Mouse (Mus musculus): Measurements from ENCODE around the gene Fam171a2.

Fam171a2 gene

DNA sequence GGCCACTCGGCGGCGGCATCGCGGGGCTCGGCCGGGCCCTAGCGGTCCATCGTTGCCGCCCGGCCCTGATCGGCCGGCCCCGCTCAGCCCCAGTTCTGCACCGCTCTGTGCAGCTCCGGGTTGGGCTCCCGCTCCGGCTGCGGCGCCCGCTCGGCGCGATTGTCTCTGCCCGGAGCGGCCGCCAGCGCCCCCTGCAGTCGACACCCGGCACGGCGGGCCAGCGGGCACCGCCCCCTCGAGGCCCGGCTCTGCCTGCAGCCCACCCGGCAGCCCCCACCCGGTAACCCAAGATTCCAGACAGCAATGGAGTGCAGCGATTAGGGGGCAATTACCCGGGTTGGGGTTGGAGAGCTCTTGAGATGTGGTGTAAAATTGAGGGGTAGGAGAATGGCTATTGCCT, at the start of gene Fam171a2:
Fam171a2 (minus strand) TSS at position 186 of the 400 bp plus-strand sequence.
- DNase-seq (ENCODE audit: low read depth) = peak; percentile 79

DNA sequence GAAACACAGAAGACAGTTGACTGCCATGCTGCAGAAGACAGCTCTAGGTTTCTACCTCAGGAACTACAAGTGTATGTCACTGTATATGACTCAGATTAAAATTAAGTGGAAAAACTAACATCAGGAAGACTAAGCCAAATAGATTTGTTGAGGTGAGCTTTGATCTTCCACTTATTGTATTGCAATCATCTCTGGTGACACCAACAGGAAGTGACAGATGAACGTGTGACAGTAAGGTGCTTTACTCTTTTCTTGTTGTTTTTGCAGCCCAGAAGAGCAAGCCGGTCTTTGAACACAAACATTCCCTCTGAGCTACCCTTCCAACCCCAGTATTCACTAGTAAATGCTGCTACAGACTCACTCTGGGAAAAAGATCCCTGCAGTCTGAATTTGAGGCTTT, 49.2 kb upstream of the Fam171a2 start:
- DNase-seq (ENCODE audit: low read depth) = peak; percentile 49

- DNase-seq (ENCODE audit: low read depth) = no peak
Measured at GRCm38 (mm10) chr11:102496206-102496605, 48.7 kb upstream of the Fam171a2 start.

DNA sequence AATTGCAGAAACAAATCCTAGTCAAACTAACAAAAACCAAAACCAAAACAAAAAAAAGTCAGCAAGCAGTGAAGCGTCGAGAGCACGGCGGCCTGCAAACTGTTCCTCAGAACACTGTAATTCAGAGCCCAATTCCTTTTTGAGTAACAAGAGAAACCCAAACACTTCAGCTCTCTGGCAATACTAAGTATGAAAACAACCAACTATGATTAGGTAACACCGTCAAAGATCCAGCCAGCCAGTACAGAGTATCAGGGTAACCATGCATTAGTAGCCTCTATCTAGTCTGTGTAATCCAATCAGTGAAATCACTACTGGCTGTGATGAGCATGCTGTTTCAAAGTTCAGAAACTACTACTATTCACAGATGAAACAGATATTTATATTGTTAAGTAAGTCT, 48.3 kb upstream of the Fam171a2 start:
- no peak for DNase-seq (ENCODE audit: low read depth)

GRCm38 (mm10) chr11:102495114-102495513, 47.6 kb upstream of the Fam171a2 start:
- no peak for DNase-seq (ENCODE audit: low read depth)

- DNase-seq (ENCODE audit: low read depth) = no peak
Measured at GRCm38 (mm10) chr11:102494063-102494650, 46.7 kb upstream of the Fam171a2 start.

DNA sequence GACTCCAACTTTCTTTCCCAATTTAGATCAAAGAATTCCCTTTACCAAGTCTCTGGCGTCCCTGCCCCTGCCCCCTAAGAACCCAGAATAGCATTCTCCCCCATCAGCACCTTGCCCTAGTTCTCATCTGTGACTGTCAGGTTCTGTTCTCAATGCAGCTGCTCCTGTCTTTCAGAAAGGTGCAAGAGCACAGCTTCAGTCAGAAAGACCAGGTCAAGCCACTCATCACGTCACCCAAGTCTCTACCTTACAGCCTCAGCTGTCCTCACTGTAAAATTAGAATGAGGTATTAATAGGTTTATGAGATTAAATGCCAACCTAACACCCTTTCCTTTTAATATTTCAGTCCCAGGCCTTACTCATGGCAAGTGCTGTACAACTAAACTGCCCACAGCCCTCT, 45.8 kb upstream of the Fam171a2 start:
- no peak for DNase-seq (ENCODE audit: low read depth)

DNA sequence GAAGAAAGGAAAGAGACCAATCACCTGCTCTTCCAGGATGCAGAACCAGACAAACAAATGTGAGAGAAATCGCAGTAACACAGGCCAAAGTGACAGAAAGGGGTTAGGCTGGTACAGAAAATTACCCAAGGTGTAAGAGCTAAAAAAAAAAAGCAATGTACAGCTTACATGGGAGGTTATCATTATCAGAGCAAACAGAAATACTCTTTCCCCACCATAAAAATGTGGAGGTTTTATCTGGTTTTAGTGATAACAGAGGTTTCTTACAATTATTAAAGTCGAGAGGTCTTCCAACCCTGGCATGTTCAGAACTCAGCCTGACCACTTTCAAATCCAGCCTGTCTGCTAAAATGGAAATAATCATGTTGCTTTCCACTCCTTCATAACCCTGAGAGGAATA, 40.4 kb upstream of the Fam171a2 start:
- DNase-seq (ENCODE audit: low read depth) = no peak

GRCm38 (mm10) chr11:102486733-102487386, 39.4 kb upstream of the Fam171a2 start:
- peak; percentile 68 for DNase-seq (ENCODE audit: low read depth)

DNA sequence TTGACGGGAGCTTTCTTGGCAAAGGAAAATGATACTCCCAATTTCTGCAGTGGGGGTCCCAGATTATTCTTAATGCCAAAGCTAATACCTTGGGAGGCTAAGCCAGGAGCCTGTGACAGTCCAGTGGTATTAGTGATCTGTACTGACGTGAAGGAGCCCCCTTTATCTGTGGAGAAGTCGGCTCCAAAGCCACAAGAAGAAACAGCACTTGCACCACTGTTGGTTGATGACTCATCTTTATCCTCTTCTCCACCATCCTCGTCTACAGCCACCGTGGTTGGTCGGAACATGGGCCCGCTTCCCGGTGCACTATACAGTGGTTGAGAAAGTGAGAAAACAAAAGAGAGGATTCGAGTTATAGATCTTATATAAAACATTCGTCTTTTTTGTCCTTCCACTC, 34.3 kb upstream of the Fam171a2 start:
- DNase-seq (ENCODE audit: low read depth) = no peak

DNA sequence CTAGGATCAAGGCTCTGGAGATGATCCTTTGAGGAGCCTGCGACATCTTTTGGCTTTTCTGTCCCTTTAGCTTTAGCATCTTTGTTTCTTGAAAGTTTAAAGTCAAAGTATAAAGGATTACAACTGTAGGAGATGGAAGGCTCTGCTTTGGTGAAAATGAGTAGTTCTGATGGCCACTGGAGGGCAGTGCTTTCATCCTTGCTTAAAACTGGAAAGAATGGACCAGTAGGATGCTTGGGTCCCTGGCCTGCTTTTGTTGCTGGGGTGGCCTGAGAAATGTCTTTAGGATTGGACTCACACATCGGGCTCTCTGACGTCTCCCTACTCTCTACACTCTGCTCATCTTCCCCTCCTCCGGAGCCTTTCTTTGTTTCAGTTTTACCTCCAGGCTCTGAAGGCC, 33.4 kb upstream of the Fam171a2 start:
- DNase-seq (ENCODE audit: low read depth) = no peak

- no peak for DNase-seq (ENCODE audit: low read depth)
Measured at GRCm38 (mm10) chr11:102480111-102480510, 32.6 kb upstream of the Fam171a2 start.

GRCm38 (mm10) chr11:102479581-102479980, 32.1 kb upstream of the Fam171a2 start:
- no peak for DNase-seq (ENCODE audit: low read depth)

- DNase-seq (ENCODE audit: low read depth) = no peak
Measured at GRCm38 (mm10) chr11:102478671-102479070, 31.2 kb upstream of the Fam171a2 start.

DNA sequence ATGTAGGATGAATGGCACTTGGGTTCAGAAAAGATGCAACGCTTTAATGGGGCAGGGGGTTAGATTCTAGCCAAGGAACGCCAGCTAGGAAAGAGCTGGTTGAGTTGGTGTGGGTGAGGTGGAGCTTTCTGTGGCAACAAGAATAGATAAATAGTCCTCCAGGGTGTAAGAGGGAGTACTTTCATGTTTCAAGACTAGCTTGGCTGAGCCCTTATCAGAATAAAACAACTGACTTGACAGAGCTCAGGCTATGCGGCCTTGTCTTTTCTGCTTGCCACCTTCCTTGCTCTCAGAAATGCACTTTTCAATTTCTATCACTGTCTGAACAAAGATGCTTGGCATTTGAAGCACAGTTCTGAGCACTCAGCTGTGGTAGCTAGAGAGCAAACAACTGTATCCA, 27.5 kb upstream of the Fam171a2 start:
- DNase-seq (ENCODE audit: low read depth) = no peak

- no peak for DNase-seq (ENCODE audit: low read depth)
Measured at GRCm38 (mm10) chr11:102469648-102470357, 22.3 kb upstream of the Fam171a2 start, which contains the start of gene Itga2b. Gene Itga2b (minus strand): TSS chr11:102470122.

GRCm38 (mm10) chr11:102467041-102467631, 19.7 kb upstream of the Fam171a2 start:
- peak; percentile 90 for DNase-seq (ENCODE audit: low read depth)

DNA sequence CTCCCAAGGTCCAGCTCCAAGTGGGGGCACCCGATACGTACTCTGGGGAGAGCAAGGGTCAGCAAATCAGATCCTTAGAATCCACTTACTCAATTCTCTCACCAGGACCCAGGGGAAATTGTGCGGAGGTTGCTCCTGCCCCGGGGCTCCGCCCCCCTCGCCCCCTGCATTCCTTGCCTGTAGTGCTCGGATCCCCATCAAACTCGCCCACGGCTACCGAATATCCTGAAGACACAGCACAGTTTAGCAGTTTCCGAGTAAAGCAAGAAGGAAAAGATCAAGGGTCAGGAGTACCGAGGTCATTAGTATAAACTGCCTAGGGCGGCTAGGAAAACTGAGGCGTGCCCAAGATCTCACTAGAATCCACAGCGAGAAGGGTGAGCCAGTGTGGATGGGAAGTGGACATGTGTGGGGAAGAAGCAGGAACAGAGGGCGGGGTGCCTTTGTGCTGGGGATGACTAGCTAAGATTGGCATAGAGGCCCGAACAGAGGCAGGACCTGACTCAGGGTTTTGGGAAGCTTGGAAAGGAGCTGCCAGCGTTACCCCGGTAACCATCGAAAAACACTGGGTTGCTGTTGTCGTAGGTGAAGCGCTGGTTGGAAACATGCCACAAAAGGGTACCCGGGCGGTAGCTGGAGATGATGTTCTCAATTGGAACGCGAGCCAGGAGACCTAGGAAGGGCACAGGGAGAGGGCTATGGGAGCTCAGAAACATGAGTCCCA, 18.4 kb upstream of the Fam171a2 start:
- DNase-seq (ENCODE audit: low read depth) = no peak

GRCm38 (mm10) chr11:102464901-102465300, 17.4 kb upstream of the Fam171a2 start:
- DNase-seq (ENCODE audit: low read depth) = no peak

DNA sequence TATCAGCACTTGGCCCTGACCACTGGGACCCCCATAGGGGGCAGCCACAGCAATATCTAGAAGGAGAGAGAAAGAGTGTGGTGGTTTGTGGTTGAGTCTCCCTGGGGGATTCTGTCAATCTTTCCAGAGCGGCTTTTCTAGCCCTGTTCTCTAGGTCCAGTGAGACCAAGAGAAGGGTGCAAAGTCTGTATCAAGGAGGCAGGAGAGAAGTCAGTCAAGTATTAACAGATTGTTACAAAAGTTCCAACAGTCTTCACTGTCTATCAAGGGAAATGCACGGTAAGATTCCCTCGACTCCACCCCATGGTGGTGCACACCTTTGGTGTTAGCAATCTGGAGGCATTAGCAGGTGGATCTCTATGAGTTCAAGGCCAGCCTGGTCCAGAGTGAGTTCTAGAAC, 14.3 kb upstream of the Fam171a2 start:
- DNase-seq (ENCODE audit: low read depth) = no peak

DNA sequence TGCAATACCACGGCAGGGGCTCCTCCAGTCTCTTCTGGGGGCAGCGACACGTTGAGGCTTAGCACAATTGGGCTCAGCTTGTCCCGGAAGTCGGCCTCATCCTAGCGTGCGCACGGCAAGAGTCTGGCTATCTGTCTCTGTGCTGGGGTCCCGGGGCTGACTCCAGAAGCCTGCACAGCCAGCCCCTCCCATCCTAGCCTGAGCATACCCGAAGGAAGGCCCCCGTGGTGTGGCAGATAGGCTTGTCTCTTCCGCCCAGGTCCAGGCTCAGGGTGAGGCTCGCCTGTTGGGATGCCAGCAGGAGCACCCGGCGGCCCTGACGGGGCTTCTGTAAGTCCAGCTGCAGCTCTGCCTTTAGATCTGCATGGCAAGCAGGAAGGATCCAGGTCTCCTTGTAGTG, 13.1 kb upstream of the Fam171a2 start:
- DNase-seq (ENCODE audit: low read depth) = no peak

DNA sequence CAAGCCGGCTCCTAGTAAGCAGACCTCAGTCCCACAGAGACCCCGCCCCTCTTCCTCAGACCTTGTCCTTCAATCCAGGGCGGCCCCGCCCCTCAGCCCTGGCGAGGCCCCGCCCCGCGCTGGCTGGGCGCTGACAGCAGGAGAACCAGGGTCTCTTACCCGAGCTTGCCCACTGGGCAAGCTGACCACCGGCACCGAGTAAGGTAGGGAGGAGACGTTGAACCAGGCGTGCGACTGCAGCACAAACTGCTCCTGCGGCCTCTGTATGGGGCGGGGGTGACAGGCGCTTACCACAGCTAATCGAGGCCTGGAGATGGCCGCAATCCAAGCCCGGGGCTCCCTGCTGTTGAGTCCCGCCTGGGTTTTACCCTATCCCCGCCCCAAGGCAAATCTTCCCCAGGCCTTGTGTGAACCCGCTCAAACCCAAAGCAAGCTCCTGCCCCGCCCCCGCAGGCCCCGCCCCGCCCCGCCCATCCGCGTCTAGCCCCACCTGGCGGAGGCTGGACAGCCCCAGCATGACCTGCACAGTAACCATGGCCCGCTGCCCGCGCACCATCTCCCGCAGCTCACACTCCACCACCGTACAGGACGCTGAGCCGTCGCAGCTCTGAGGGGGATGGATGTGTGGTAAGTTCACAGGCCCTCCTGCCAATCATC, 8.4 kb upstream of the Fam171a2 start:
- peak; percentile 48 for DNase-seq (ENCODE audit: low read depth)

All from naive thymus-derived CD4-positive, alpha-beta T cell, adult 2 months (primary cell).